Mouse (Mus musculus) lung, adult 2 months (tissue): ENCODE results near the gene Wdr54.

Source experiments
- CTCF ChIP-seq: fragments of 200-500 bp; IDR thresholded peaks from 2 replicates; pipeline ENCODE4 v1.5.1; 2011; ENCODE audit warnings: mild to moderate bottlenecking, low read length, control low read depth; ENCODE audit not compliant: insufficient read depth
- POLR2A ChIP-seq: fragments of 200-500 bp; IDR thresholded peaks from 2 replicates; pipeline ENCODE4 v1.6.1; 2011; ENCODE audit warnings: low read depth, mild to moderate bottlenecking, control low read depth, low read length, borderline replicate concordance; ENCODE audit errors: extremely low read depth

GRCm38 (mm10) chr6:83121863-83122710 is 34.1 kb downstream of the Wdr54 start:
- no peak for TF ChIP-seq POLR2A
- no peak for TF ChIP-seq CTCF
